Mouse (Mus musculus) intestine, embryonic 16.5 days (tissue): ENCODE measurements around the gene Efnb2. TPM values are rescaled to one million over a fixed set of nuclear protein-coding genes. Genes with fewer than 3 reads are reported as not detected.

Source experiments
- ATAC-seq: fragments of 200-750 bp; cut with Nextera tagmentation; 2 replicates; pipeline ENCODE4 v1.8.0; 2017; ENCODE audit warnings: moderate TSS enrichment, moderate library complexity
- H3K27ac ChIP-seq: fragments of 300-500 bp; sonication (generic); 2 replicates; pipeline ENCODE4 v1.5.1; 2014; ENCODE audit warnings: mild to moderate bottlenecking, low read length
- H3K27me3 ChIP-seq: fragments of 300-500 bp; sonication (generic); replicated peaks from 2 replicates; pipeline ENCODE4 v1.6.1; 2014; ENCODE audit warnings: low read length, control low read depth, mixed read lengths; ENCODE audit not compliant: control insufficient read depth, insufficient read depth
- H3K36me3 ChIP-seq: fragments of 300-500 bp; sonication (generic); 2 replicates; pipeline ENCODE4 v1.6.1; 2014; ENCODE audit warnings: low read length, control low read depth; ENCODE audit not compliant: control insufficient read depth, insufficient read depth
- H3K4me1 ChIP-seq: fragments of 300-500 bp; sonication (generic); 2 replicates; pipeline ENCODE4 v1.6.1; 2014; ENCODE audit warnings: low read length, control low read depth, mixed read lengths; ENCODE audit not compliant: control insufficient read depth, insufficient read depth
- H3K4me2 ChIP-seq: fragments of 300-500 bp; sonication (generic); 2 replicates; pipeline ENCODE4 v1.6.1; 2014; ENCODE audit warnings: low read depth, low read length, control low read depth
- H3K4me3 ChIP-seq: fragments of 300-500 bp; sonication (generic); 2 replicates; pipeline ENCODE4 v1.5.1; 2014; ENCODE audit warnings: mild to moderate bottlenecking, low read length
- H3K9ac ChIP-seq: fragments of 300-500 bp; sonication (generic); 2 replicates; pipeline ENCODE4 v1.6.1; 2014; ENCODE audit warnings: low read depth, low read length
- H3K9me3 ChIP-seq: fragments of 300-500 bp; sonication (generic); 2 replicates; pipeline ENCODE4 v1.6.1; 2016; ENCODE audit warnings: low read length, control low read depth; ENCODE audit not compliant: control insufficient read depth
- WGBS: fragments of 180-500 bp; shearing (Covaris S2); extraction: QIAGEN DNeasy Blood & Tissue Kit; methylation state at CpG from one replicate; pipeline ENCODE4 v1.1.7; 2014; 5-methylcytosine and 5-hydroxymethylcytosine counted together
- polyA plus RNA-seq: library from polyadenylated mRNA; unstranded; fragments of >200 nt; fragmentation: Nextera tagmentation; extraction: Ambion mirVana; gene quantifications from 2 replicates; pipeline ENCODE4 v1.2.1, GENCODE M21; 2015

Gene Efnb2
- polyA plus RNA-seq, 1 experiment from 2014 or later, result 4.9 TPM

DNA sequence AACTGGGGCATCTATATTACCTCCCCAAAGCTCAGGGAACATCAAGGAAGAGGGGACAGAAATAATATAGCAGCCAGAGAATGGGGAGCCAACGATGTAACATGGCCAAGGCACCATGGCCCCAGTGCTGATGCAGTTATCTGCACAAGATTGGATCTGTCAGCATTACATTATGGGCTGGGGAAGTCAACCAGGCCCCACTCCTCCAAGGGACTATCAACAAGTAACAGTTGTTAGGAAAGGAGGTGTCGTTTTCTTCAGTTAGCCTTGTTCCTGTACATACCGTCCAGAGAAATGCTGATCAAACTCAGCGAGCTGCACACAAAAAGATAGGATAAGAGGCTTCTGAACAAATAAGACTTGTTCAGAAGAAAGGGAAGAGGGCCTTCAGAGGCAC lies 77.1 kb downstream of the Efnb2 start:
- Histone ChIP-seq H3K4me3 (no peak overlapping the region), H3K27me3 (no peaks in the 10 kb centered on the region), H3K36me3 (no peaks in the 10 kb centered on the region)

DNA sequence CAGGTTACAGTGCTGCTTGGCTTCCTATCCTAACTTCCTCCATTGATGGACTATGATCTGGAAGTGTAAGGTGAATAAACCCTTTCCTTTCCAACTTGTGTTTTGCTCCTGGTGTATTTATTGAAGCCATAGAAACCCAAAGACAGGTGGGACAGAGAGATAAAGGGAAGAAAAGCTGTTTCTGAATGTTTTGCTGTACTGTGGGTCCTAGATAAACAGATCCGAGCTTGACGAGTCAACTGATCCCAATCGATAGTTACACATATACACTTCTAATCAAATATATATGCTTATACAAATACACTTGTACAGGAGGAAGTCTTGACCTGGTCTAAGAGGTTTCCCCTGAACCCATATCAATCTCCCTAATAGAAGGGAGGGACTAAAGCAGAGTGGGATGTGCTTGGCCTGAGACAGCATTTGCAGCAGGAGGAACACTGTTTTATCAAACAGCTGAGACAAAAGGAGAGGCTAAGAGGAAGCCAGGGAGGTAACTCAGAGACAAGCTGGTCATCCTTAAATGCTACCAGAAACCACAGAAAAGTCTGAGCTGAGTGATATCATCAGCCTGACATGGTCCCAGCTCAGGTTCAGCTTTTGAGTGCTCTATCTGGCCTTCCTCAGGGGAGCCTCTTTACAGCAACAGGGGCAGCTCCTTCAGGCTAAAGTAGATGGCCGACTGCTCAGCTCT lies 77.6 kb downstream of the Efnb2 start:
- H3K4me1 ChIP-seq, result no peaks in the 10 kb centered on the region
- WGBS, result 87% methylated on average over 4 of the region's 4 CpGs
- H3K4me3 ChIP-seq, result no peak overlapping the region
- H3K9me3 ChIP-seq, result no peaks in the 10 kb centered on the region
- ATAC-seq, result no peak
- H3K36me3 ChIP-seq, result no peaks in the 10 kb centered on the region
- no peak overlapping the region for H3K9ac ChIP-seq
- no peak overlapping the region for H3K27ac ChIP-seq
- no peaks in the 10 kb centered on the region for H3K27me3 ChIP-seq
- H3K4me2 ChIP-seq, result no peak overlapping the region

More for the DNA sequence above, 77.1 kb downstream of the Efnb2 start:
- H3K4me1 ChIP-seq, result no peaks in the 10 kb centered on the region
- H3K9me3 ChIP-seq, result no peaks in the 10 kb centered on the region
- no peak overlapping the region for H3K27ac ChIP-seq
- 85% methylated on average over 4 of the region's 4 CpGs for WGBS
- no peak for ATAC-seq
- no peak overlapping the region for H3K4me2 ChIP-seq
- H3K9ac ChIP-seq, result no peak overlapping the region

DNA sequence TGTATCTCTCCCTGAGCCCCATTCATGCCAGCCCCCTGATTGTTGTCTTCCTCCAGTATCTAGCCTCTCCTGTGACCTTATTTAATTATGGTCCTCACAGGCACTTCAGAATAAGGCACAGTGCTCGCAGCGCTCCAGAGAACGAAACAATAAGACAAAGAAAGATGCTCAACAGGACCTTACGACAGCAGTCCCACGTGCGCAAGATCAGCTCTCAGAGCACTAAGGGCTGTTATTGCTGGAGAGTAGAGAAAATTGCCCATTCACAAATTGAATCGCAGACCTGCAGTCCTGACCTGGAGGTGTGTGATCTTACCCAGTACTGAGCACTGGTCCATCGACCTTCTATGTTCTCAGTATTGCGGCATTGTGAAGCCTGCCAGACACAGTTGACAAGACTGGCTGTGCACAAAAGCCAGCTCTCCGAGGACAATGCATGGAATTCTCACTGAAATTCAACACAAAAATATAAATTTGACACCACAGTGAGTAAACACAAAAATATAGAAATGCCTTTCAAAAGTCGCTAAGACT lies 83.2 kb downstream of the Efnb2 start:
- no peak overlapping the region for H3K4me2 ChIP-seq
- H3K27ac ChIP-seq, result no peak overlapping the region
- no peak overlapping the region for H3K9ac ChIP-seq
- H3K4me1 ChIP-seq, result no peaks in the 10 kb centered on the region
- no peak overlapping the region for H3K4me3 ChIP-seq
- no peak for ATAC-seq
- H3K27me3 ChIP-seq, result no peaks in the 10 kb centered on the region
- no peaks in the 10 kb centered on the region for H3K9me3 ChIP-seq
- H3K36me3 ChIP-seq, result no peaks in the 10 kb centered on the region
- 72% methylated on average over 11 of the region's 11 CpGs for WGBS

DNA sequence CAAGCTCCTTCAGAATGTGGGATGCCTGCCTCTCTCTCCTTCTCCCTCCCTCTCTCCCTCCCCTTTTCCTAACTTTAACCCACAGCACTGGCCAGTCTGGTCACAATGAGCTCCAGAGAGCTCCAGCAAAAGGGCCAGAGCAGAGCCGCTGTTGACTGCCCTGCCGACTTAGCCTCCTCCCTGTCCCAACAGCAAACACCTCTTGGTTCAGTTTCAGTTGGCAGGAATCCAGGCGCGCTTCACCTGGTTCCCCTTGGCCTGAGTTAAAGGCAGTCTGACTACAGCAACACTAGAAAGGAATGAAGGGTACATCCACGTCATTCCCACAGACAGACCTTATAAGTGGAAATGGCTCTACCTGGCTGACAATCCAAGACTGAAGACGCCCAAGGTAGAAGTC lies 84.2 kb downstream of the Efnb2 start:
- 0 out of 2 replicates have a peak, but pooled peaks have one; percentile 7 for ATAC-seq
- Histone ChIP-seq H3K4me2 (no peak overlapping the region), H3K27me3 (no peaks in the 10 kb centered on the region), H3K9ac (no peak overlapping the region), H3K36me3 (no peaks in the 10 kb centered on the region), H3K4me1 (no peaks in the 10 kb centered on the region; the same call in 1 of the 2 replicates), H3K9me3 (no peaks in the 10 kb centered on the region), H3K4me3 (no peak overlapping the region), H3K27ac (no peak overlapping the region)
- 87% methylated on average over 6 of the region's 6 CpGs for WGBS

DNA sequence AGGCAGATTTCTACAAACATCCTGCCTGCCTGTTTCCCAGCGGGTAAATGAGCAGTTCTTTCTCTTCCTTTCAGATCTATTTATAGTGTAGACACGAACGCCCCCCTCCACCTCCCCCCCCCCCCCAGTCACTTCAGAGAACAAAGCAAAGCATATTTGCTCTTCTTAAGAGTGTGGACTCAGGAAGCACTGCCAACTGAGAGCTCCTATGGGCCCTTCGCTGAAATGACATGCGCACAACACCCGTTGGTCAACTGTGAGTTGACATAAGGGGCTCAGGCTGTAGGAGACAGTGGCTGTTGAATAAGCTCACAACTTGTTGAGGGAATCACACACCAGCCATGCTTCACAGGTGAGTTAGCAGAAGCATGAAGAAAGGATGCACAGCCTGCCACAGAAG lies 84.8 kb downstream of the Efnb2 start:
- Histone ChIP-seq H3K4me1 (no peaks in the 10 kb centered on the region; the same call in 1 of the 2 replicates), H3K36me3 (no peaks in the 10 kb centered on the region), H3K4me2 (no peak overlapping the region), H3K27me3 (no peaks in the 10 kb centered on the region), H3K27ac (no peak overlapping the region), H3K4me3 (no peak overlapping the region), H3K9me3 (no peaks in the 10 kb centered on the region), H3K9ac (no peak overlapping the region)
- 52% methylated on average over 5 of the region's 6 CpGs for WGBS
- 0 out of 2 replicates have a peak, but pooled peaks have one; percentile 26 for ATAC-seq

DNA sequence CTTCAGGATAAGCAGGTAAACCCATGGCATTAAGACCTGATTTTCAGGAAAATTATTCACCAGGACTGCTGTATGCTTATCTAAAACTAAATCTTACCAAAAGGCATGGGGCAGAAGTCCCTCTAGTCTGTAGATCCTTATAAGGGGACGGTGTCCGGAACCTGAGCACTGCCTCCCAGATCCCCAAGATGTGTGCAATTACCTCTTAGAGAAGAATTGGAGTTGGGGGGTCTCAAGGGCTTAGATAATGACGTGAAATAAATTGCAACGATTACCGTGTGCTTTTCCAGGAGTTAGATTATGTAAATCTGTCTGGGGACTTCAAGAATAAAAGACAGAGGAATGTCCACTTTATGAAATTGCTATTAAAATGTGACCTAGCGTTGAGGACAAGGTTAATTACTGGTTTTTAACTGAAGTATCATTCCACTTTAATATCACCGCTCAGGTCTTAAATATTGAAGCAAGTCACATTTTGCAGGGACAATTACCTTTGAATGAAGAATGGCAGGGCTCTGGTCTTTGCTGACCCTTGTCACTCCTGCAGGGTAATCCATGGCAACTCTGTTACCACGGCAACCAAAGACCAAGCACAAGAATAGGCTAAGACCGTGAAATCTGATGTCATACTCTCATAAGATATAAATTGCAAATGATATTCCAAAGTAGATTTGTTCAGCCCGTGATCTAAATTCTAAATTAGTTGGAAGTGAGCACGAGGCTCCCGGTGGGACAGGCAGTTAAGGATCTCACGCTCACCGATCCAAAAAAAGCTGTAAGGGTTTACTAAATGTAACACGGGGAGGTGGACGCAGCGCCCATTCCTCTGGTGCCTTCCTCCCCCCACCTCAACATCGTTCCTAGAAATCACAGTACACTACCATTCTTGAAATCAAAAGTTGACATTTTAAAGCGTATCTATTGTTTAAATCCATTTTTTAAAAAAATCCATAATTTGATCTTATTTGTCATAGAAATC lies 86.2 kb downstream of the Efnb2 start:
- Histone ChIP-seq H3K4me3 (no peak overlapping the region), H3K36me3 (no peaks in the 10 kb centered on the region), H3K27ac (no peak overlapping the region), H3K4me2 (no peak overlapping the region), H3K9me3 (no peaks in the 10 kb centered on the region), H3K4me1 (no peaks in the 10 kb centered on the region; the same call in 1 of the 2 replicates), H3K9ac (no peak overlapping the region), H3K27me3 (no peaks in the 10 kb centered on the region)
- no peak for ATAC-seq
- WGBS, result 77% methylated on average over 19 of the region's 19 CpGs

DNA sequence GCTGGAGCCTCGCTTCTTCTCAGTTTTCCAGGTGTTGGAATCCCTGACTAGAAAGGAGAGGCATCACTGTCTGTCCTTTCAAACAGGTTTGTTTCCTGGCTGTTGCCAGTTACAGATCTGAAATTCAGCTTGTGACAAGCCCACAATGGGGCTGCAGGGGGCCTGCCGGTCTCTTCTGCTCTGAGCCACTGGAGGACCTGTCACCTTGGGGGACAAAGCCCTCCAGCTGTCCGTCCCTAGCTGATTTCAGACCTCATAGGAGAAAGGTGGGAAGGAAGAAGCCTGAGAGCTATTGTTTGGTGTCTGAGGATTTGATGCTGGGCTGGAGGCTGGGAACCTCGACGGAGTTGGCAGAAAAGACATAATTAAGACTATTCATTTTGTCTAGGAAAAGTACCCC lies 88.8 kb downstream of the Efnb2 start:
- Histone ChIP-seq H3K27ac (no peak overlapping the region), H3K4me3 (no peak overlapping the region), H3K4me2 (no peak overlapping the region), H3K9me3 (no peaks in the 10 kb centered on the region), H3K4me1 (no peaks in the 10 kb centered on the region; the same call in 1 of the 2 replicates), H3K27me3 (no peaks in the 10 kb centered on the region), H3K9ac (no peak overlapping the region), H3K36me3 (no peaks in the 10 kb centered on the region)
- no peak for ATAC-seq
- 43% methylated on average over 5 of the region's 5 CpGs for WGBS

DNA sequence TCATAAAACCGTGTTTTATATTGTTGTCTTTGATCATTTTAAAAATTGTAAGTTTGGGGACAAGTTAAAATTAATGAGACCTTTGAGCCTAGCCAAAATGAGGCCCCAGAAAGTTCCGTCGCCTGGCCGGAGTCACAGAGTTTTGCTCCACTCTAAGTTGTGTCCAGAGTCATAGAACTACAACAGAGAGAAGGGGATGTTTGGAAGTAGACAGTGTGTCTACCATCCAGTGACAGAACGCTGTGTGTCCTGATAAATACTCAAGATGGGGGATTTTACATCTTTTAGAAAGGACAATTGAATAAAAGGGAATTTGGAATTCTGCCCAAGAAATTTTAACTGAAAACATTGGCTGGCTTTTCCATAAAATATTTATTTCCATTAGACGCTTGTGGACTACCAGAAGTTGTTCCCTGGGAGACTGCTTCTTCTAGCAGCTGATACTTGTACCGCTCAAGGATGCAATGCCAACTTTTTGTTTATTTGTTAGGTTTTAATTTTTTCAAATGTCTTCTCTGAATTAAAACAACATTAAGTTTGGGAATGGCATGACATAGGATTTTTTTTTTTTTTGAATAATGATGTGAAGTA lies 89.3 kb downstream of the Efnb2 start:
- no peak overlapping the region for H3K4me2 ChIP-seq
- ATAC-seq, result no peak
- H3K9me3 ChIP-seq, result no peaks in the 10 kb centered on the region
- no peaks in the 10 kb centered on the region for H3K36me3 ChIP-seq
- H3K4me3 ChIP-seq, result no peak overlapping the region
- no peak overlapping the region for H3K27ac ChIP-seq
- WGBS, result 67% methylated on average over 7 of the region's 7 CpGs
- H3K4me1 ChIP-seq, result no peaks in the 10 kb centered on the region; the same call in 1 of the 2 replicates
- no peaks in the 10 kb centered on the region for H3K27me3 ChIP-seq
- no peak overlapping the region for H3K9ac ChIP-seq

DNA sequence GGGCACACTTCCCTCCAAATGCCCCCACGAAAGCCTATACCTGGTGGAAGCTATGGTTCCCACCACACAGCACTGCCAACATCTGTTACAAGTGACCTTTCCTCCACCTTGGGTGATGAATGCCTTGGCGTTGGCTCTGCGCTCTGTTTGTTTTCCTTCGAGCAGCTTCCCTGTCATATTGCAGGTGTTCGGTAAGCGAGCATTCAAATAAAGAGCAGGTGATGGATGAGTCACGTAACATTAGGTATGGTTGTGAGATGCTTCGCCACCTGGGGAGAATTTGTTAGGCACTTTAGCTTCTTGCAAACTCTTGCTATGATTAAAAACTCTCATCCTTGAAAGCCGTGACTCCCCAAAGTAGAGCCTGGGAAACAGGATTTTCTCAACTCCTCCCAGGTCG lies 91.8 kb downstream of the Efnb2 start:
- WGBS, result 73% methylated on average over 10 of the region's 10 CpGs
- Histone ChIP-seq H3K4me2 (no peak overlapping the region), H3K4me3 (no peak overlapping the region)

More for the DNA sequence above, 91.8 kb downstream of the Efnb2 start:
- H3K9me3 ChIP-seq, result no peaks in the 10 kb centered on the region
- no peaks in the 10 kb centered on the region; the same call in 1 of the 2 replicates for H3K4me1 ChIP-seq
- H3K27ac ChIP-seq, result no peak overlapping the region
- H3K27me3 ChIP-seq, result no peaks in the 10 kb centered on the region
- H3K36me3 ChIP-seq, result no peaks in the 10 kb centered on the region
- H3K9ac ChIP-seq, result no peak overlapping the region
- ATAC-seq, result 0 out of 2 replicates have a peak, but pooled peaks have one; percentile 9
